Mouse (Mus musculus): ENCODE measurements around the gene Tcp10a. TPM values are rescaled to one million over a fixed set of nuclear protein-coding genes. Genes with fewer than 3 reads are reported as not detected.

Gene Tcp10a
- not detected for polyA plus RNA-seq (2014; fragmentation: Illumina TruSeq; extraction: RNeasy Lipid Tissue Mini Kit (QIAGEN cat#74804); ENCODE audit: low read depth, low replicate concordance)

DNA sequence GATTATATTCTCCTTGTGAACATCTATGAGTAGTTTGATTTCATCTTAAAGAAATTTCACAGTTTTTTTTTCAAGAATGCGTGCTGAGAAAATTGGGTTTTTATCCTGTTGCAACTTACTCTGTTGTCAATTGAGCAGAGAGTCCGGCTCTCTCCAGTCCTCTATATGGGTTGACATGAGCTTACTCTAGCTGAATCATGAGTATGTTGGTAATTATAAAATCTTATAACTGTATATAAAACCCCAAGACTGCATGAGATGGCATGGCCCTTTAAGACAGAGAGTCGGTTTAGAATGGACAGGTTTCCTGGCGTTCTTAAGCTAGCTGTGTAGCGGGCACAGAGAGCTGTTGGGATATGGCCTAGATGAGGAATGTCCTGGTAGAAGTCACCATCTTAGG, at the start of gene Tcp10a:
Gene Tcp10a (plus strand): TSS at position 301 of the 400 bp plus-strand sequence.

GRCm38 (mm10) chr17:7352596-7352995, 28.1 kb downstream of the Tcp10a start, which contains the start of gene Ttll2:
Gene Ttll2, minus strand, starts transcription at chr17:7352696.

GRCm38 (mm10) chr17:7371879-7372278, 47.4 kb downstream of the Tcp10a start, which contains the start of gene Gm49630:
Gene Gm49630, minus strand, starts transcription at chr17:7371979.

DNA sequence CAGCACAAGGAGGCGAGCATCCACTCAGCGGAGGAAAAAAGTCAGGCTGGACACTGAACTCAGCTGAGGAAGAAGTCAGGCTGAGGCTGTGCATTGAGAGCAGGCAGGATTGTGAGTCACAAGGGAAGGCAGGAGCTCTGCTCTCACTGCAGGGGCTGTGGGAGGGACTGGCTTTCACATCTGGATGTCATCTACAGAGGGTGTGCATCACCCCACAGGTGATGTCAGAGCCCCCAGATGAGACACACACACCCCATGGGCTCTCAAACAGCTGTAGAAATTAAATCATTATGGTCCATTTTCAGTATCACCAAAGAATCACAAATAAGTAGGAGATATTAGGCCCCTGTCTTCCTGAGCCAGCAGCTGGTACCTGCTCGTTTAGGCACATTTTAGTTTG, 60.9 kb downstream of the Tcp10a start, which contains the start of gene Unc93a2:
Gene Unc93a2 (minus strand): TSS at position 101 of the 400 bp plus-strand sequence.

Other genes starting within 250 kb of the Tcp10a start
- gene Rps6ka2, start 154.5 kb upstream of the Tcp10a start, polyA plus RNA-seq (2014; fragmentation: Illumina TruSeq; extraction: RNeasy Lipid Tissue Mini Kit (QIAGEN cat#74804); ENCODE audit: low read depth, low replicate concordance): 0.54 TPM
- not detected for gene Ttll2, start 28.1 kb downstream of the Tcp10a start, polyA plus RNA-seq (2014; fragmentation: Illumina TruSeq; extraction: RNeasy Lipid Tissue Mini Kit (QIAGEN cat#74804); ENCODE audit: low read depth, low replicate concordance)
- gene Gm49630, start 47.3 kb downstream of the Tcp10a start, polyA plus RNA-seq (2014; fragmentation: Illumina TruSeq; extraction: RNeasy Lipid Tissue Mini Kit (QIAGEN cat#74804); ENCODE audit: low read depth, low replicate concordance): not detected
- gene Unc93a2, start 60.8 kb downstream of the Tcp10a start, polyA plus RNA-seq (2014; fragmentation: Illumina TruSeq; extraction: RNeasy Lipid Tissue Mini Kit (QIAGEN cat#74804); ENCODE audit: low read depth, low replicate concordance): 0.16 TPM